In the genomic region with DNA sequence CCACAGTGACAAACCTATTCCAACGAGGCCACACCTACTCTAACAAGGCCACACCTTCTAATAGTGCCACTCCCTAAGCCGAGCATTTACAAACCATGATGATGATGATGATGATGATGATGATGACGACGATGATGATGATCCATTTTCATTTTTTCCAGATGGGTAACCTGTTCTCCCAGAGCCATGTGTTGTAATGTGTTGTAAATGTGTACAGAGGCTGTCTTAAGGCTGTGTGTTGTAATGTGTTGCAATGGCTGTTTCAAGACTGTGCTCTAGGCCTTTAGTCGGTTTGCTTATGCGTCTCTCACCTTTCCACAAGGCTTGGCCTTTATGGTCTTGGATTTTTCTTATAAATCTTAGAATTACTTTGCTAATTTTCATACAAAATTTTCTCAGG, we compare ENCODE assay signal across 19 mouse cellular contexts.
"Had no signal": no experiment of that assay in that cellular context is flagged by ENCODE, and none has a peak within 500 bp of the region (broad histone marks: within the 10 kb centered on the region; RNA-seq: fewer than 3 reads in every experiment).

No protein-coding gene starts in this region.

- H3K4me1 ChIP-seq: liver, embryonic 13.5 days; liver, embryonic 15.5 days had no signal

- H3K4me3 ChIP-seq: liver, embryonic 13.5 days; liver, embryonic 15.5 days; lung, embryonic 15.5 days; megakaryocyte, embryonic 14.5 days; midbrain, embryonic 12.5 days; neural tube, embryonic 12.5 days had no signal

- H3K27ac ChIP-seq: liver, embryonic 13.5 days; liver, embryonic 15.5 days; lung, embryonic 15.5 days; macrophage; midbrain, embryonic 12.5 days; neural tube, embryonic 12.5 days had no signal

- H3K4me2 ChIP-seq: liver, embryonic 13.5 days; liver, embryonic 15.5 days; lung, embryonic 15.5 days; midbrain, embryonic 12.5 days; neural tube, embryonic 12.5 days had no signal

- ATAC-seq: liver, postnatal 0 days; lung, postnatal 0 days had no signal

- H3K36me3 ChIP-seq: lung, embryonic 15.5 days had no signal

- H3K27me3 ChIP-seq: liver, embryonic 13.5 days; liver, embryonic 15.5 days; lung, embryonic 15.5 days; megakaryocyte, embryonic 14.5 days; midbrain, embryonic 12.5 days; neural tube, embryonic 12.5 days had no signal

- DNase-seq: liver, embryonic 13.5 days; liver, postnatal 0 days; lung, adult 2 months; lung, postnatal 14 days; lung, postnatal 36 days; midbrain, embryonic 14.5 days; right cerebral cortex, postnatal 25 days; right cerebral cortex, postnatal 4 days; spleen, adult 18-20 months; thymus, adult 18-20 months; thymus, postnatal 14 days; thymus, postnatal 36 days had no signal

- H3K9me3 ChIP-seq: liver, embryonic 13.5 days; liver, embryonic 15.5 days; lung, embryonic 15.5 days; midbrain, embryonic 12.5 days; neural tube, embryonic 12.5 days had no signal

- H3K9ac ChIP-seq: liver, embryonic 13.5 days; liver, embryonic 15.5 days; liver, postnatal 0 days; lung, embryonic 15.5 days; midbrain, embryonic 12.5 days; neural tube, embryonic 12.5 days had no signal
